Mouse (Mus musculus): ENCODE data around the gene Cep57. TPM values are rescaled to one million over a fixed set of nuclear protein-coding genes. Genes with fewer than 3 reads are reported as not detected.

The Cep57 gene
- total and polyA plus RNA-seq, 3 experiments: 26.5 to 50.6 (median 49.4) TPM

DNA sequence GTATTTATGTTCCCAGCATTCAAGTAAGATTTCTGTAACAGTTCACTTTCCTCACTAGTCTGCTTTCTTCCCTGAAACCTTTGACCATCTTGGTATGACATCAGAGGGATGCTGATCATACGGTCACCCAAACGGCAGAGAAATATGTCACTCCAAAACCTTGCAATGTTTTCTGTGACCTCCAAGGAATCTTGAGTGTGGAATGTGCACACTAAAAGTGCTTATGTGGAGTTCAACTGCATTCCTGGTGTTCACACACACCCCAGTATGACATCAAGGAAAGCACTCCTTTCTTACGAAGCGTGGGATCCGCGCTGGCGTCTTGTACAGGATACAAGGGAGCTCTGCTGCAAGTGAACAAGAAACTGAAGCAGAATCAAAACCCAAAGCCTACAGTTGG, 20.1 kb downstream of the Cep57 start:
- in situ Hi-C loops (cut with MboI; ENCODE audit: low pct_ligation_motif_present, low pct_unique_long_range_greater_than_20kb, low sequenced_read_pairs): no loop called here
- H3K4me1 ChIP-seq (ENCODE audit: control insufficient read depth in 1 of 2, insufficient read depth in 2 of 2): peaks cover 0 to 7% of the 10 kb centered on the region in 2 experiments; a peak in 1 of 4 replicates
- no peaks in the 10 kb centered on the region; the same call in 1 of the 2 replicates for H3K79me2 ChIP-seq (replicated peaks; ENCODE audit: control insufficient read depth, extremely low read depth, insufficient read depth, poor library complexity, severe bottlenecking)
- no peaks in the 10 kb centered on the region for H3K9me3 ChIP-seq (replicated peaks; ENCODE audit: low read length)
- H3K4me2 ChIP-seq (ENCODE audit: insufficient read depth, low read depth, poor library complexity, severe bottlenecking): no peak overlapping the region
- H3K4me3 ChIP-seq (replicated peaks in 1 of 3; ENCODE audit: low read depth in 2 of 3, low read length in 2 of 3, poor library complexity in 1 of 3): no peak overlapping the region
- no peak overlapping the region for H3K27ac ChIP-seq (ENCODE audit: insufficient read depth, low read depth)
- TF ChIP-seq UBTF (IDR thresholded peaks at IDR 0.05; ENCODE audit: low read depth, low read length) (no peak), PAX5 (IDR thresholded peaks at IDR 0.05; ENCODE audit: low read length) (no peak), CTCF (conservative IDR thresholded peaks at IDR 0.05 in 1 of 2, IDR thresholded peaks at IDR 0.05 in 1 of 2; ENCODE audit: low read depth in 2 of 2, low read length in 2 of 2) (no peak), GABPA (IDR thresholded peaks at IDR 0.05; ENCODE audit: insufficient replicate concordance, low read depth, low read length) (no peak), MAZ (IDR thresholded peaks at IDR 0.05; ENCODE audit: low read depth, low read length) (no peak), USF1 (IDR thresholded peaks at IDR 0.05; ENCODE audit: low read depth, low read length) (no peak), JUND (conservative IDR thresholded peaks at IDR 0.05; ENCODE audit: low read depth, low read length) (no peak), JUN (IDR thresholded peaks at IDR 0.05; ENCODE audit: insufficient read depth, low read depth, low read length) (no peak), ZKSCAN1 (IDR thresholded peaks at IDR 0.05; ENCODE audit: borderline replicate concordance, low read depth, low read length) (no peak), NELFE (IDR thresholded peaks at IDR 0.05; ENCODE audit: low read depth, low read length) (no peak), ZNF384 (IDR thresholded peaks at IDR 0.05; ENCODE audit: low read depth, low read length) (no peak), KAT2A (IDR thresholded peaks at IDR 0.05; ENCODE audit: insufficient replicate concordance, low read length) (no peak), TBP (conservative IDR thresholded peaks at IDR 0.05; ENCODE audit: low read depth, low read length) (no peak)
- H3K36me3 ChIP-seq (replicated peaks in 1 of 2; ENCODE audit: control insufficient read depth in 1 of 2, insufficient read depth in 1 of 2, low read length in 1 of 2): peaks cover 41 to 90% of the 10 kb centered on the region in 2 experiments
- H3K9ac ChIP-seq (ENCODE audit: insufficient read depth, low read depth): no peak overlapping the region
- dilution Hi-C loops (cut with MboI; ENCODE audit: extremely low pct_ligation_motif_present, extremely low pct_unique_long_range_greater_than_20kb, low sequenced_read_pairs): no loop called here
- no peak for DNase-seq (ENCODE audit: extremely low read depth)
- H3K27me3 ChIP-seq (replicated peaks): no peaks in the 10 kb centered on the region

DNA sequence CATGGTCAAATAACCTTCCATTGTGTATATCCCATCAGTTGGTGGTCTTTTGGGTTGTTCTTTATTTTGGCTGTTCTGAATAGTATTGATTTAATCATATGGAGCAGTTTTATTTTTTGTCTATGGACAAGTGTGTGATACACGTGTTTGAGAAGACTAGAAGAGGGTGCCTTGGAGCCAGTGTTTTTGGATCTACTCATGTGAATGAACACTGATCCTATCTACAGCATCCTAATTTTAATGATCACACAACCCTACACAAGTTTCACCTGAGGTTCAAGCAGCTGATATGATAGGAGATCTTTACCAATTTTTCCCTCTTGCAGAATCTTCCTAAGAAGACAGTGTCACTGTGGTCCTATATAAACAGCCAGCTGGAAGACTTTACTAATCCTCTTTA, 22.4 kb downstream of the Cep57 start:
- H3K36me3 ChIP-seq (replicated peaks in 1 of 2; ENCODE audit: control insufficient read depth in 1 of 2, insufficient read depth in 1 of 2, low read length in 1 of 2): peaks cover 39 to 83% of the 10 kb centered on the region in 2 experiments
- no peaks in the 10 kb centered on the region for H3K9me3 ChIP-seq (replicated peaks; ENCODE audit: low read length)
- dilution Hi-C loops (cut with MboI; ENCODE audit: extremely low pct_ligation_motif_present, extremely low pct_unique_long_range_greater_than_20kb, low sequenced_read_pairs) (no loop called here), in situ Hi-C loops (cut with MboI; ENCODE audit: low pct_ligation_motif_present, low pct_unique_long_range_greater_than_20kb, low sequenced_read_pairs) (no loop called here)
- H3K9ac ChIP-seq (ENCODE audit: insufficient read depth, low read depth): no peak overlapping the region
- DNase-seq (ENCODE audit: extremely low read depth): no peak
- H3K79me2 ChIP-seq (replicated peaks; ENCODE audit: control insufficient read depth, extremely low read depth, insufficient read depth, poor library complexity, severe bottlenecking): no peaks in the 10 kb centered on the region
- H3K4me1 ChIP-seq (ENCODE audit: control insufficient read depth in 1 of 2, insufficient read depth in 2 of 2): peaks cover 0 to 3% of the 10 kb centered on the region in 2 experiments; a peak in 1 of 4 replicates
- no peak for TF ChIP-seq JUND (conservative IDR thresholded peaks at IDR 0.05; ENCODE audit: low read depth, low read length)
- TF ChIP-seq MAZ (IDR thresholded peaks at IDR 0.05; ENCODE audit: low read depth, low read length): no peak
- TF ChIP-seq MYC (IDR thresholded peaks at IDR 0.05; ENCODE audit: low read depth, low read length): no peak
- TF ChIP-seq POLR2A (IDR thresholded peaks at IDR 0.05; ENCODE audit: low read depth, low read length): no peak
- TF ChIP-seq PAX5 (IDR thresholded peaks at IDR 0.05; ENCODE audit: low read length): no peak
- TF ChIP-seq JUN (IDR thresholded peaks at IDR 0.05; ENCODE audit: insufficient read depth, low read depth, low read length): no peak
- TF ChIP-seq EP300 (IDR thresholded peaks at IDR 0.05; ENCODE audit: low read length): no peak
- no peak overlapping the region for H3K27ac ChIP-seq (ENCODE audit: insufficient read depth, low read depth)
- no peak overlapping the region for H3K4me3 ChIP-seq (replicated peaks in 1 of 3; ENCODE audit: low read depth in 2 of 3, low read length in 2 of 3, poor library complexity in 1 of 3)
- H3K27me3 ChIP-seq (replicated peaks): no peaks in the 10 kb centered on the region
- H3K4me2 ChIP-seq (ENCODE audit: insufficient read depth, low read depth, poor library complexity, severe bottlenecking): no peak overlapping the region
